Mouse (Mus musculus): Measurements from ENCODE around the gene Foxred1.

GRCm38 (mm10) chr9:35238371-35238770 lies 27.5 kb upstream of the Foxred1 start:
- TF ChIP-seq EP300 (IDR thresholded peaks at IDR 0.05; ENCODE audit: low read depth) = no peak
- TF ChIP-seq CTCF (IDR thresholded peaks at IDR 0.05; ENCODE audit: low read depth) = no peak
